In the genomic region with DNA sequence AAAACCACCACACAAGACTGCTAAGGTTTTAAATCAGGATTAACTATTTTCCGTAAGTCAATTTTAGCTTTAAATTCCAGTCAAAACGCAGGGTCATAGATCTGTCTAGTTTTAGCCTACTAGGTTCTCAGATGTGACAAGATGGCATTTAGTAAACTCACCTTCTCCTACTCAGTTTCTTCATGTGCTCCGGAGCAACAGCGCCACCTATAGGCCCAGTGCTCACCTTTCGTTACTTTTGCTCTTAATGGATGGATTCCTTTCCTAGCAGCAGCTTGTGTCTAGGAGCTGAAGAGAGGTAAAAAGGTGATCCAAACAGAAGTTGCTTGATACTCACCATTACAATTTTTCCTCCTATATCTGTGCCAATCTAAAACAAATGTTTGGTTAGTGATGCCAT, we compare ENCODE assay signal across 8 mouse cellular contexts. TPM values are rescaled to one million over a fixed set of nuclear protein-coding genes. Genes with fewer than 3 reads are reported as not detected.
DNase-seq lines count a peak whose midpoint lies in the region; ATAC-seq and TF ChIP-seq lines count a peak whose summit lies in the region.

No protein-coding gene starts in this region.

- ATAC-seq in midbrain, embryonic 11.5 days (ENCODE audit: low FRiP score) = no peak
- no peak for ATAC-seq in midbrain, embryonic 13.5 days
- peak; percentile 88 for ATAC-seq in frontal cortex, adult (ENCODE audit: low TSS enrichment)
- ATAC-seq in limb, embryonic 11.5 days (ENCODE audit: insufficient number of reproducible peaks, low FRiP score, low TSS enrichment, low read depth) = no peak
- no peak for ATAC-seq in neural tube, embryonic 11.5 days (ENCODE audit: insufficient read depth, low FRiP score, low TSS enrichment)

- peak; percentile 97 for TF ChIP-seq CTCF in kidney, adult 2 months (conservative IDR thresholded peaks at IDR 0.05; ENCODE audit: insufficient read depth, insufficient read length, low read depth, low read length)

- peak; percentile 94 for DNase-seq in midbrain, embryonic 11.5 days (ENCODE audit: low spot score, missing footprints)
- DNase-seq in cerebellum, adult 11 months = peak; percentile 68
- DNase-seq in kidney, adult 2 months = peak; percentile 79
- DNase-seq in limb, embryonic 11.5 days (ENCODE audit: low spot score) = peak; percentile 84
- DNase-seq in neural tube, embryonic 11.5 days (ENCODE audit: low spot score) = peak; percentile 76
- peak; percentile 12 to 18 for DNase-seq in thymus, adult 18-20 months

- H3K9me3 ChIP-seq in midbrain, embryonic 11.5 days (ENCODE audit: control insufficient read depth, low read length) = no peaks in the 10 kb centered on the region
- no peaks in the 10 kb centered on the region for H3K9me3 ChIP-seq in midbrain, embryonic 13.5 days
- no peaks in the 10 kb centered on the region for H3K9me3 ChIP-seq in limb, embryonic 11.5 days (ENCODE audit: control insufficient read depth, low read length)
- H3K9me3 ChIP-seq in neural tube, embryonic 11.5 days (ENCODE audit: control insufficient read depth, low read length) = no peaks in the 10 kb centered on the region

- no peaks in the 10 kb centered on the region for H3K4me1 ChIP-seq in midbrain, embryonic 11.5 days (ENCODE audit: control insufficient read depth, insufficient read depth, low read length)
- no peaks in the 10 kb centered on the region for H3K4me1 ChIP-seq in midbrain, embryonic 13.5 days (replicated peaks)
- peaks cover 2% of the 10 kb centered on the region; the same call in 1 of the 2 replicates for H3K4me1 ChIP-seq in kidney, adult 2 months (ENCODE audit: control insufficient read depth, insufficient read depth, low read length)
- no peaks in the 10 kb centered on the region for H3K4me1 ChIP-seq in limb, embryonic 11.5 days (ENCODE audit: control insufficient read depth, insufficient read depth, low read length)
- H3K4me1 ChIP-seq in neural tube, embryonic 11.5 days (ENCODE audit: control insufficient read depth, insufficient read depth, low read length) = no peaks in the 10 kb centered on the region

- WGBS in midbrain, embryonic 11.5 days = 16% methylated on average over 5 of the region's 5 CpGs
- 16% methylated on average over 5 of the region's 5 CpGs for WGBS in midbrain, embryonic 13.5 days
- 14% methylated on average over 5 of the region's 5 CpGs for WGBS in kidney, adult 2 months
- WGBS in limb, embryonic 11.5 days = 17% methylated on average over 5 of the region's 5 CpGs
- 15% methylated on average over 5 of the region's 5 CpGs for WGBS in neural tube, embryonic 11.5 days

- no peak overlapping the region for H3K4me2 ChIP-seq in midbrain, embryonic 11.5 days
- H3K4me2 ChIP-seq in midbrain, embryonic 13.5 days (replicated peaks) = no peak overlapping the region
- no peak overlapping the region for H3K4me2 ChIP-seq in limb, embryonic 11.5 days (ENCODE audit: low read depth, severe bottlenecking)
- H3K4me2 ChIP-seq in neural tube, embryonic 11.5 days (ENCODE audit: low read depth) = no peak overlapping the region

- H3K27me3 ChIP-seq in midbrain, embryonic 11.5 days (ENCODE audit: control insufficient read depth, insufficient read depth, low read length) = no peaks in the 10 kb centered on the region
- no peaks in the 10 kb centered on the region for H3K27me3 ChIP-seq in midbrain, embryonic 13.5 days
- H3K27me3 ChIP-seq in kidney, adult 2 months (replicated peaks; ENCODE audit: control insufficient read depth, insufficient read depth, low read length) = no peaks in the 10 kb centered on the region
- H3K27me3 ChIP-seq in limb, embryonic 11.5 days (ENCODE audit: control insufficient read depth, insufficient read depth, low read length) = no peaks in the 10 kb centered on the region
- no peaks in the 10 kb centered on the region for H3K27me3 ChIP-seq in neural tube, embryonic 11.5 days (ENCODE audit: control insufficient read depth, insufficient read depth, low read length)

- no peak for TF ChIP-seq POLR2A in kidney, adult 2 months (IDR thresholded peaks at IDR 0.05; ENCODE audit: low read depth, low read length)

- no peak overlapping the region for H3K27ac ChIP-seq in midbrain, embryonic 11.5 days (ENCODE audit: low read depth, low read length)
- no peak overlapping the region for H3K27ac ChIP-seq in midbrain, embryonic 13.5 days
- H3K27ac ChIP-seq in kidney, adult 2 months (ENCODE audit: insufficient read depth, low read depth, low read length) = no peak overlapping the region
- H3K27ac ChIP-seq in limb, embryonic 11.5 days (replicated peaks; ENCODE audit: low read depth, low read length) = no peak overlapping the region
- no peak overlapping the region for H3K27ac ChIP-seq in neural tube, embryonic 11.5 days (ENCODE audit: low read depth, low read length)

- no peaks in the 10 kb centered on the region for H3K36me3 ChIP-seq in midbrain, embryonic 11.5 days (ENCODE audit: control insufficient read depth, insufficient read depth, low read length)
- H3K36me3 ChIP-seq in midbrain, embryonic 13.5 days = no peaks in the 10 kb centered on the region
- no peaks in the 10 kb centered on the region for H3K36me3 ChIP-seq in kidney, adult 2 months (ENCODE audit: control insufficient read depth, insufficient read depth, low read length)
- no peaks in the 10 kb centered on the region for H3K36me3 ChIP-seq in limb, embryonic 11.5 days (ENCODE audit: control insufficient read depth, insufficient read depth, low read length)
- no peaks in the 10 kb centered on the region for H3K36me3 ChIP-seq in neural tube, embryonic 11.5 days (ENCODE audit: control insufficient read depth, insufficient read depth, low read length)

- no peak overlapping the region for H3K4me3 ChIP-seq in midbrain, embryonic 11.5 days (ENCODE audit: low read depth, low read length)
- no peak overlapping the region for H3K4me3 ChIP-seq in midbrain, embryonic 13.5 days (replicated peaks)
- no peak overlapping the region for H3K4me3 ChIP-seq in kidney, adult 2 months (ENCODE audit: insufficient read depth, low read depth, low read length)
- H3K4me3 ChIP-seq in limb, embryonic 11.5 days (ENCODE audit: low read depth, low read length) = no peak overlapping the region
- H3K4me3 ChIP-seq in neural tube, embryonic 11.5 days (ENCODE audit: low read depth, low read length) = no peak overlapping the region

- no peak overlapping the region for H3K9ac ChIP-seq in midbrain, embryonic 11.5 days (ENCODE audit: low read length)
- no peak overlapping the region for H3K9ac ChIP-seq in midbrain, embryonic 13.5 days (replicated peaks)
- H3K9ac ChIP-seq in limb, embryonic 11.5 days (ENCODE audit: low read length) = no peak overlapping the region
- no peak overlapping the region for H3K9ac ChIP-seq in neural tube, embryonic 11.5 days (ENCODE audit: low read length)

RNA-seq across cellular contexts. Expression of a gene that starts 7.6 kb away (rescaled TPM):
- polyA plus RNA-seq in midbrain, embryonic 11.5 days (2014; fragmentation: Nextera tagmentation; extraction: Ambion mirVana) = 24.4 and 27.6 TPM in 2 replicates
- polyA plus RNA-seq in midbrain, embryonic 13.5 days (2015; fragmentation: Nextera tagmentation; extraction: Ambion mirVana) = 47.4 and 50.4 TPM in 2 replicates
- polyA plus RNA-seq in kidney, adult 2 months (2012; rRNA removed) = 16.1 and 19.0 TPM in 2 replicates
- polyA plus RNA-seq in limb, embryonic 11.5 days (2014; fragmentation: Nextera tagmentation; extraction: Ambion mirVana) = 21.5 and 29.7 TPM in 2 replicates
- polyA plus RNA-seq in neural tube, embryonic 11.5 days (2014; fragmentation: Nextera tagmentation; extraction: Ambion mirVana) = 31.3 and 32.2 TPM in 2 replicates

RNA-seq across cellular contexts. Expression of a gene that starts 22.6 kb away (rescaled TPM):
- 10.2 and 10.9 TPM in 2 replicates for polyA plus RNA-seq in midbrain, embryonic 11.5 days (2014; fragmentation: Nextera tagmentation; extraction: Ambion mirVana)
- 20.0 and 21.8 TPM in 2 replicates for polyA plus RNA-seq in midbrain, embryonic 13.5 days (2015; fragmentation: Nextera tagmentation; extraction: Ambion mirVana)
- polyA plus RNA-seq in kidney, adult 2 months (2012; rRNA removed) = 3.6 and 4.5 TPM in 2 replicates
- 5.6 and 6.3 TPM in 2 replicates for polyA plus RNA-seq in limb, embryonic 11.5 days (2014; fragmentation: Nextera tagmentation; extraction: Ambion mirVana)
- 10.5 and 11.0 TPM in 2 replicates for polyA plus RNA-seq in neural tube, embryonic 11.5 days (2014; fragmentation: Nextera tagmentation; extraction: Ambion mirVana)

Comparison
In these comparisons a context has a peak if more than half of its experiments do, and no peak if none do; other contexts are left out.
1. DNase-seq: peak in every context shown above with its lines; median percentile 94 in midbrain, embryonic 11.5 days; 84 in limb, embryonic 11.5 days; 79 in kidney, adult 2 months; 76 in neural tube, embryonic 11.5 days; 68 in cerebellum, adult 11 months; 15 in thymus, adult 18-20 months.